Mouse (Mus musculus): Measurements from ENCODE around the gene H3f3a. TPM values are rescaled to one million over a fixed set of nuclear protein-coding genes. Genes with fewer than 3 reads are reported as not detected.

H3f3a gene
- polyA plus RNA-seq, 1 experiment from 2014 or later: 3,827 TPM

GRCm38 (mm10) chr1:180812463-180813408 lies 1.0 kb downstream of the H3f3a start:
- Histone ChIP-seq H3K27ac (replicated peaks; ENCODE audit: low read depth, low read length) (peak overlapping the region; percentile 100), H3K4me3 (replicated peaks; ENCODE audit: low read depth, low read length) (peak overlapping the region; percentile 96), H3K36me3 (ENCODE audit: control insufficient read depth, insufficient read depth, low read length) (peaks cover 30% of the 10 kb centered on the region), H3K9ac (replicated peaks; ENCODE audit: low read length) (peak overlapping the region; percentile 99), H3K4me1 (ENCODE audit: control insufficient read depth, insufficient read depth, low read length) (peaks cover 36% of the 10 kb centered on the region), H3K9me3 (ENCODE audit: control insufficient read depth, low read length) (no peaks in the 10 kb centered on the region), H3K27me3 (ENCODE audit: control insufficient read depth, insufficient read depth, low read length) (no peaks in the 10 kb centered on the region), H3K4me2 (ENCODE audit: low read length) (peak overlapping the region; percentile 58)
- DNase-seq (peak; percentile 78), ATAC-seq (ENCODE audit: low FRiP score, low TSS enrichment) (peak; percentile 48)
- WGBS: under 1% methylated on average over 68 of the region's 71 CpGs

GRCm38 (mm10) chr1:180811596-180812462 lies 1.9 kb downstream of the H3f3a start:
- Histone ChIP-seq H3K36me3 (ENCODE audit: control insufficient read depth, insufficient read depth, low read length) (peaks cover 39% of the 10 kb centered on the region), H3K4me1 (ENCODE audit: control insufficient read depth, insufficient read depth, low read length) (peaks cover 36% of the 10 kb centered on the region), H3K4me3 (replicated peaks; ENCODE audit: low read depth, low read length) (peak overlapping the region; percentile 96), H3K27ac (replicated peaks; ENCODE audit: low read depth, low read length) (peak overlapping the region; percentile 100), H3K4me2 (ENCODE audit: low read length) (peak overlapping the region; percentile 58), H3K9me3 (ENCODE audit: control insufficient read depth, low read length) (no peaks in the 10 kb centered on the region), H3K9ac (replicated peaks; ENCODE audit: low read length) (peak overlapping the region; percentile 99), H3K27me3 (ENCODE audit: control insufficient read depth, insufficient read depth, low read length) (no peaks in the 10 kb centered on the region)
- 6% methylated on average over 27 of the region's 27 CpGs for WGBS
- no peak for ATAC-seq (ENCODE audit: low FRiP score, low TSS enrichment)
- no peak for DNase-seq

- peak overlapping the region; percentile 96 for H3K4me3 ChIP-seq (replicated peaks; ENCODE audit: low read depth, low read length)
- H3K4me2 ChIP-seq (ENCODE audit: low read length): peak overlapping the region; percentile 58
- DNase-seq: peak; percentile 56
- peaks cover 33% of the 10 kb centered on the region for H3K4me1 ChIP-seq (ENCODE audit: control insufficient read depth, insufficient read depth, low read length)
- ATAC-seq (ENCODE audit: low FRiP score, low TSS enrichment): no peak
- H3K36me3 ChIP-seq (ENCODE audit: control insufficient read depth, insufficient read depth, low read length): peaks cover 48% of the 10 kb centered on the region
- no peaks in the 10 kb centered on the region for H3K27me3 ChIP-seq (ENCODE audit: control insufficient read depth, insufficient read depth, low read length)
- no peak overlapping the region for H3K9ac ChIP-seq (replicated peaks; ENCODE audit: low read length)
- WGBS: 68% methylated on average over 7 of the region's 7 CpGs
- H3K9me3 ChIP-seq (ENCODE audit: control insufficient read depth, low read length): no peaks in the 10 kb centered on the region
- H3K27ac ChIP-seq (replicated peaks; ENCODE audit: low read depth, low read length): no peak overlapping the region
These were observed 2.8 kb downstream of the H3f3a start for GRCm38 (mm10) chr1:180810976-180811375.

GRCm38 (mm10) chr1:180808831-180809230 lies 4.9 kb downstream of the H3f3a start:
- Histone ChIP-seq H3K4me3 (replicated peaks; ENCODE audit: low read depth, low read length) (no peak overlapping the region), H3K4me1 (ENCODE audit: control insufficient read depth, insufficient read depth, low read length) (peaks cover 18% of the 10 kb centered on the region), H3K36me3 (ENCODE audit: control insufficient read depth, insufficient read depth, low read length) (peaks cover 69% of the 10 kb centered on the region), H3K9me3 (ENCODE audit: control insufficient read depth, low read length) (no peaks in the 10 kb centered on the region), H3K27ac (replicated peaks; ENCODE audit: low read depth, low read length) (no peak overlapping the region), H3K4me2 (ENCODE audit: low read length) (peak overlapping the region; percentile 24), H3K27me3 (ENCODE audit: control insufficient read depth, insufficient read depth, low read length) (no peaks in the 10 kb centered on the region), H3K9ac (replicated peaks; ENCODE audit: low read length) (0 out of 2 replicates have a peak overlapping the region, but pooled peaks have one; percentile 10)
- no peak for ATAC-seq (ENCODE audit: low FRiP score, low TSS enrichment)
- 80% methylated on average over 5 of the region's 5 CpGs for WGBS
- DNase-seq: no peak

GRCm38 (mm10) chr1:180803881-180804280 lies 9.9 kb downstream of the H3f3a start:
- Histone ChIP-seq H3K36me3 (ENCODE audit: control insufficient read depth, insufficient read depth, low read length) (peaks cover 80% of the 10 kb centered on the region), H3K27me3 (ENCODE audit: control insufficient read depth, insufficient read depth, low read length) (no peaks in the 10 kb centered on the region), H3K9me3 (ENCODE audit: control insufficient read depth, low read length) (no peaks in the 10 kb centered on the region), H3K4me3 (replicated peaks; ENCODE audit: low read depth, low read length) (no peak overlapping the region), H3K27ac (replicated peaks; ENCODE audit: low read depth, low read length) (no peak overlapping the region), H3K9ac (replicated peaks; ENCODE audit: low read length) (no peak overlapping the region), H3K4me1 (ENCODE audit: control insufficient read depth, insufficient read depth, low read length) (peaks cover 2% of the 10 kb centered on the region; the same call in 1 of the 2 replicates), H3K4me2 (ENCODE audit: low read length) (no peak overlapping the region)
- DNase-seq (no peak), ATAC-seq (ENCODE audit: low FRiP score, low TSS enrichment) (no peak)
- 89% methylated on average over 6 of the region's 6 CpGs for WGBS

- H3K27me3 ChIP-seq (ENCODE audit: control insufficient read depth, insufficient read depth, low read length): no peaks in the 10 kb centered on the region
- H3K4me3 ChIP-seq (replicated peaks; ENCODE audit: low read depth, low read length): no peak overlapping the region
- H3K4me1 ChIP-seq (ENCODE audit: control insufficient read depth, insufficient read depth, low read length): no peaks in the 10 kb centered on the region
- H3K27ac ChIP-seq (replicated peaks; ENCODE audit: low read depth, low read length): no peak overlapping the region
- DNase-seq (no peak), ATAC-seq (ENCODE audit: low FRiP score, low TSS enrichment) (no peak)
- peaks cover 60% of the 10 kb centered on the region for H3K36me3 ChIP-seq (ENCODE audit: control insufficient read depth, insufficient read depth, low read length)
- H3K4me2 ChIP-seq (ENCODE audit: low read length): no peak overlapping the region
- no peaks in the 10 kb centered on the region for H3K9me3 ChIP-seq (ENCODE audit: control insufficient read depth, low read length)
- WGBS: 90% methylated on average over 3 of the region's 3 CpGs
- H3K9ac ChIP-seq (replicated peaks; ENCODE audit: low read length): no peak overlapping the region
These were observed 12.2 kb downstream of the H3f3a start for GRCm38 (mm10) chr1:180801466-180801994.

GRCm38 (mm10) chr1:180800814-180801213 lies 12.9 kb downstream of the H3f3a start:
- Histone ChIP-seq H3K4me2 (ENCODE audit: low read length) (no peak overlapping the region), H3K36me3 (ENCODE audit: control insufficient read depth, insufficient read depth, low read length) (peaks cover 52% of the 10 kb centered on the region), H3K4me1 (ENCODE audit: control insufficient read depth, insufficient read depth, low read length) (no peaks in the 10 kb centered on the region), H3K9me3 (ENCODE audit: control insufficient read depth, low read length) (no peaks in the 10 kb centered on the region), H3K4me3 (replicated peaks; ENCODE audit: low read depth, low read length) (no peak overlapping the region), H3K27me3 (ENCODE audit: control insufficient read depth, insufficient read depth, low read length) (no peaks in the 10 kb centered on the region), H3K9ac (replicated peaks; ENCODE audit: low read length) (no peak overlapping the region), H3K27ac (replicated peaks; ENCODE audit: low read depth, low read length) (no peak overlapping the region)
- WGBS: 54% methylated on average over 2 of the region's 2 CpGs
- no peak for DNase-seq
- ATAC-seq (ENCODE audit: low FRiP score, low TSS enrichment): no peak; the same call in 1 of the 2 replicates

- DNase-seq: no peak
- 91% methylated on average over 5 of the region's 5 CpGs for WGBS
These were observed 13.7 kb downstream of the H3f3a start for GRCm38 (mm10) chr1:180800022-180800421.

More at GRCm38 (mm10) chr1:180800022-180800421, 13.7 kb downstream of the H3f3a start:
- Histone ChIP-seq H3K4me3 (replicated peaks; ENCODE audit: low read depth, low read length) (no peak overlapping the region), H3K4me2 (ENCODE audit: low read length) (no peak overlapping the region), H3K9ac (replicated peaks; ENCODE audit: low read length) (no peak overlapping the region), H3K27me3 (ENCODE audit: control insufficient read depth, insufficient read depth, low read length) (no peaks in the 10 kb centered on the region), H3K27ac (replicated peaks; ENCODE audit: low read depth, low read length) (no peak overlapping the region), H3K36me3 (ENCODE audit: control insufficient read depth, insufficient read depth, low read length) (peaks cover 44% of the 10 kb centered on the region), H3K4me1 (ENCODE audit: control insufficient read depth, insufficient read depth, low read length) (no peaks in the 10 kb centered on the region), H3K9me3 (ENCODE audit: control insufficient read depth, low read length) (no peaks in the 10 kb centered on the region)
- no peak for ATAC-seq (ENCODE audit: low FRiP score, low TSS enrichment)

Data from midbrain, embryonic 14.5 days (tissue).